Mouse (Mus musculus): ENCODE data around the gene Tm9sf1. TPM values are rescaled to one million over a fixed set of nuclear protein-coding genes. Genes with fewer than 3 reads are reported as not detected.

Tm9sf1 gene
- polyA plus RNA-seq, 1 experiment = 22.7 TPM

DNA sequence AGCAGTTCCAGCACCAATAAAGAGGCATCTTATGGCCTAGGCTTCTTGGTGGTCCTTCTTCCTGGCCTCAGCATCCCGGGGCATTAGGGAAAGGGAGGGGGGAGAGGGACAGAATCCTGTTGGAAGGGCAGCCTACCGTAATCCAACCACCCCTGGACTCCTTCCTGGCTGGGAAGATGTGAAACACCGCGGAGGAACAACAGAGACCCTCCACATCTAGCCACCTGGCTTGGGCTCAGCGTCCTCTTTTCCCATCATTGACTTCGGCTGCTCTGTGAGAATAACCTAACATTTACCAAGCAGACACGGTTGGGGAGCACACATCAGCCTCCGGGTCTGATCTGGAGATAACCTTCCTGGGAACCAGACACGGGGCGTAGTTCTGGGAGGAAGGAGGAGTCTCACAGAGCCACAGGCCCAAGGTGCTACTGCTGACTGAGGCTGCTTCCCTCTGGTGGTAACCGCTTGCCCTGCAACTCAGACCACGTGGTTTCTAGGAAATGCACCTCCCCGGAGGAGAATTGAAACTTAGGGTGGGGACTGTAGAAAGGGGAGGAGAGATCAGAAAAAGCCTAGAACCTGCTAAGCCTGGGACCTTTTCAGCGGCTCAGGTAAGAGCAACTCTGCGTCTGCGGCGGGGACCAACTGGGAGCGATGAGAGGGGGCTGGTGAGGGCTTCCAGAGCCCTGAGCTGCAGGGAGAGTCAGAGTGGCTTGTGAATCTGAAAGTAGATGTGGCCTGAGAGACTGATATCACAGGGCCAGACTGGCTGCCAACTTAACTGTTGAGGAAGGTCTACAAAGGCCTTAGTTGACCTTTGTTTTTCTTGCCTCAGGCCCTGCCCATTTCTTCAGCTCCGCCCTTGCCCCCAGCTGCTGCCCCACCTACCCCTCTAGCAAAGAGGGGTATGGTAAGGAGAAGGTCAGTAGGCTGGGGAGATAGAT lies 39.7 kb downstream of the Tm9sf1 start:
- Histone ChIP-seq H3K4me3 (ENCODE audit: low read depth, low read length) (peak overlapping the region; percentile 46), H3K27ac (ENCODE audit: insufficient read depth, low read length) (peak overlapping the region; percentile 88), H3K4me1 (ENCODE audit: control insufficient read depth, insufficient read depth, low read length) (peaks cover 4% of the 10 kb centered on the region), H3K36me3 (ENCODE audit: control insufficient read depth, insufficient read depth, low read length, poor library complexity, severe bottlenecking) (peaks cover 35% of the 10 kb centered on the region), H3K9me3 (replicated peaks; ENCODE audit: control insufficient read depth, insufficient read depth, low read length, poor library complexity, severe bottlenecking) (no peaks in the 10 kb centered on the region), H3K9ac (ENCODE audit: low read depth, poor library complexity, severe bottlenecking) (peak overlapping the region; percentile 24; the same call in 1 of the 2 replicates), H3K27me3 (ENCODE audit: control insufficient read depth, insufficient read depth, low read length, poor library complexity, severe bottlenecking) (no peaks in the 10 kb centered on the region)
- TF ChIP-seq POLR2A (IDR thresholded peaks at IDR 0.05; ENCODE audit: insufficient read depth, low read length) = peak; percentile 9
- peak; percentile 86 for TF ChIP-seq EP300 (IDR thresholded peaks at IDR 0.05; ENCODE audit: insufficient read depth, low read depth, low read length)
- peak; percentile 86 for TF ChIP-seq CTCF (IDR thresholded peaks at IDR 0.05; ENCODE audit: low read depth, low read length)

DNA sequence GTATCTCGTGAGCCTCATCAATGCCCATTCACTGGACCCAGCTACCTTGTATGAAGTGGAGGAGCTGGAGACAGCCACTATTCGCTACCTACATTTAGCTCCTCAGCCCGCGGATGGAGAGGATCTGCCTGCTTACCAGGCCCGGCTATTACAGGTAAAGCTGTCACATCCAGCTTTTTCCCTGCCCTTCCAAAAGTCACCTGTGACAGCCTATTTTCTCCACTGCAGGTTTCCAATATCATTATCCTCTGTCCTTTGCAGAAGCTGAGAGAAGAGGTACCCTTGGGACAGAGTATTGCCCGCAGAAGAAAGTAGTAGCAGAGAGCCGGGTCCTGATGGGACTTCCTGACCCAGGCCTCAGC lies 40.4 kb downstream of the Tm9sf1 start, which contains the start of gene Irf9:
Gene Irf9, plus strand, starts transcription at position 301 of the 362 bp plus-strand sequence.
- Histone ChIP-seq H3K27ac (ENCODE audit: insufficient read depth, low read length) (peak within 1 kb of the TSS; percentile 88), H3K4me3 (ENCODE audit: low read depth, low read length) (peak within 1 kb of the TSS; percentile 46), H3K4me1 (ENCODE audit: control insufficient read depth, insufficient read depth, low read length) (peaks cover 4% of the 10 kb centered on the region), H3K27me3 (ENCODE audit: control insufficient read depth, insufficient read depth, low read length, poor library complexity, severe bottlenecking) (no peaks in the 10 kb centered on the region), H3K36me3 (ENCODE audit: control insufficient read depth, insufficient read depth, low read length, poor library complexity, severe bottlenecking) (peaks cover 31% of the 10 kb centered on the region), H3K9ac (ENCODE audit: low read depth, poor library complexity, severe bottlenecking) (peak within 1 kb of the TSS; percentile 24; the same call in 1 of the 2 replicates), H3K9me3 (replicated peaks; ENCODE audit: control insufficient read depth, insufficient read depth, low read length, poor library complexity, severe bottlenecking) (no peaks in the 10 kb centered on the region)
- no peak for TF ChIP-seq CTCF (IDR thresholded peaks at IDR 0.05; ENCODE audit: low read depth, low read length)
- TF ChIP-seq EP300 (IDR thresholded peaks at IDR 0.05; ENCODE audit: insufficient read depth, low read depth, low read length) = no peak
- TF ChIP-seq POLR2A (IDR thresholded peaks at IDR 0.05; ENCODE audit: insufficient read depth, low read length) = no peak

DNA sequence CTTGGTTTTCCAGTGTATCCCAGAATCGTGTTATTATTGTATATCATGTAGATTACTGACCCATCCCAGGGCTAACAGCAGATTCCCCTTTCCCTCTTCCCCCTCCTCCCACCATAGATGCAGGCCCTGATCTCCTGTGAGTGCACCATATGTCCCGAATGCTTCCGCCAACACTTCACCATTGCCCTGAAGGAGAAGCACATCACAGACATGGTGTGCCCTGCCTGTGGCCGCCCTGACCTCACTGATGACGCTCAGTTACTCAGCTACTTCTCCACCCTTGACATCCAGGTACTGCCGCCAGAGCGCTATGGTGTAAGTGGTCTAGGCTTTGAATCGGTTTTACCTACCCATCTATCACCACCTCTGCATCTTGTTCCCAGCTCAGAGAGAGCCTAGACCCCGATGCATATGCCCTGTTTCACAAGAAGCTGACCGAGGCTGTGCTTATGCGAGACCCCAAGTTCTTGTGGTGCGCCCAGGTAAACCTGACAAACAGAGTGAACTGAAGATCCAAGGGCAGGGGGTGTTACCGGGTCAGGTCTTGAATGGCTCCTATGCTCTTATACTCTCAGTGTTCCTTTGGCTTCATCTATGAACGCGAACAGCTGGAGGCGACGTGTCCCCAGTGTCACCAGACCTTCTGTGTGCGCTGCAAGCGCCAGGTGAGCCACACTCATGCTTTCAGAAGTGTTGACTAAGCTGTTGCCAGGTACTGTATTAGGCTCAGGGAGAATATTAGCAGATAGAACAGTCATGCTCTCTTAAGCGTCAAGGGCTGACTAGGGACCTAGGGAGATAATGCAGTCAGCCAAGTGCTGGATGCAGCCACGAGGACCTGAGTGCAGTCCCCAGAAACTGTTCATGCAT lies 44.9 kb downstream of the Tm9sf1 start:
- Histone ChIP-seq H3K27me3 (ENCODE audit: control insufficient read depth, insufficient read depth, low read length, poor library complexity, severe bottlenecking) (no peaks in the 10 kb centered on the region), H3K27ac (ENCODE audit: insufficient read depth, low read length) (no peak overlapping the region), H3K9me3 (replicated peaks; ENCODE audit: control insufficient read depth, insufficient read depth, low read length, poor library complexity, severe bottlenecking) (no peaks in the 10 kb centered on the region), H3K9ac (ENCODE audit: low read depth, poor library complexity, severe bottlenecking) (no peak overlapping the region), H3K4me1 (ENCODE audit: control insufficient read depth, insufficient read depth, low read length) (no peaks in the 10 kb centered on the region), H3K4me3 (ENCODE audit: low read depth, low read length) (no peak overlapping the region), H3K36me3 (ENCODE audit: control insufficient read depth, insufficient read depth, low read length, poor library complexity, severe bottlenecking) (peaks cover 48% of the 10 kb centered on the region)
- TF ChIP-seq EP300 (IDR thresholded peaks at IDR 0.05; ENCODE audit: insufficient read depth, low read depth, low read length) (no peak), POLR2A (IDR thresholded peaks at IDR 0.05; ENCODE audit: insufficient read depth, low read length) (no peak), CTCF (IDR thresholded peaks at IDR 0.05; ENCODE audit: low read depth, low read length) (no peak)

DNA sequence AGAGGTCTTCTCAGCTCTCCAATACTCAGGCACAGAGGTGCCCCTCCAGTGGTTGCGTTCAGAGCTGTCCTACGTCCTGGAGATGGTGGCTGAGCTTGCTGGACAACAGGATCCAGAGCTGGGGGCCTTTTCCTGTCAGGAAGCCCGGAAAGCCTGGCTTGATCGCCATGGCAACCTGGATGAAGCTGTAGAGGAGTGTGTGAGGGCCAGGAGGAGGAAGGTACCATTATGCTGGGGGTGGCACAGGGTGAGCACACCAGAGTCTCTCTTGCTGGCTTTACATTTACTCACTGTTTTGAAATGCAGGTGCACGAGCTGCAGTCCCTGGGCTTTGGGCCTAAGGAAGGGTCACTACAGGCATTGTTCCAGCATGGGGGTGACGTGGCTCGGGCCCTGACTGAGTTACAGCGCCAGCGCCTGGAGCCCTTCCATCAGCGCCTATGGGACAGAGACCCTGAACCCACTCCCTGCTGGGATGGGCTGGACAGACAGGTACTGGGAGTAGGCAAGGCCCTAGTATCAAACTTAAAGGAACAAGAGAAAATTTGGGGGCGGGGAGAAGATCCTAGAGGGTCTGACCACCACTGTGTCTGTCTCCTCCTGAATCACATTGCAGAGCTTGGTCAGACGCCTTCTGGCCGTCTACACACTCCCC lies 47.4 kb downstream of the Tm9sf1 start:
- TF ChIP-seq EP300 (IDR thresholded peaks at IDR 0.05; ENCODE audit: insufficient read depth, low read depth, low read length) = no peak
- no peak for TF ChIP-seq CTCF (IDR thresholded peaks at IDR 0.05; ENCODE audit: low read depth, low read length)
- no peak for TF ChIP-seq POLR2A (IDR thresholded peaks at IDR 0.05; ENCODE audit: insufficient read depth, low read length)
- Histone ChIP-seq H3K27ac (ENCODE audit: insufficient read depth, low read length) (no peak overlapping the region), H3K27me3 (ENCODE audit: control insufficient read depth, insufficient read depth, low read length, poor library complexity, severe bottlenecking) (no peaks in the 10 kb centered on the region), H3K9me3 (replicated peaks; ENCODE audit: control insufficient read depth, insufficient read depth, low read length, poor library complexity, severe bottlenecking) (no peaks in the 10 kb centered on the region), H3K4me1 (ENCODE audit: control insufficient read depth, insufficient read depth, low read length) (no peaks in the 10 kb centered on the region), H3K36me3 (ENCODE audit: control insufficient read depth, insufficient read depth, low read length, poor library complexity, severe bottlenecking) (peaks cover 38% of the 10 kb centered on the region), H3K9ac (ENCODE audit: low read depth, poor library complexity, severe bottlenecking) (no peak overlapping the region), H3K4me3 (ENCODE audit: low read depth, low read length) (no peak overlapping the region)

DNA sequence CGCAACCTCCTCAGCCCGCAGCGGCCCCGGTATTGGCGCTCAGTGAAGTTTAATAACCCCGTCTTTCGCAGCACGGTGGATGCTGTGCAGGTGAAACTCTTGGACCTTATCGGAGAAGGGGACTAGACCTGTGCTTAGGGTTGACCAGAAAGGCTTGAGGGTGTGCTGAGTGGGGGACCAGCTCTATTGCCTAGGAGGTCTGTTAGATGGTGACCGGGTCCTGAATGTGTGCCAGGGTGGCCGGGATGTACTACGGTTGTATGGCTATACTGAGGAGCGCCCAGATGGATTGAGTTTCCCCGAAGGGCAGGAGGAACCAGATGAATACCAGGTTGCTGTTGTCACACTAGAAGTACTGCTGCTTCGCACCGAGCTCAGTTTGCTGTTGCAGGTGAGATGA lies 51.4 kb downstream of the Tm9sf1 start:
- Histone ChIP-seq H3K4me3 (ENCODE audit: low read depth, low read length) (peak overlapping the region; percentile 87), H3K9me3 (replicated peaks; ENCODE audit: control insufficient read depth, insufficient read depth, low read length, poor library complexity, severe bottlenecking) (no peaks in the 10 kb centered on the region), H3K36me3 (ENCODE audit: control insufficient read depth, insufficient read depth, low read length, poor library complexity, severe bottlenecking) (peaks cover 26% of the 10 kb centered on the region), H3K27me3 (ENCODE audit: control insufficient read depth, insufficient read depth, low read length, poor library complexity, severe bottlenecking) (no peaks in the 10 kb centered on the region), H3K4me1 (ENCODE audit: control insufficient read depth, insufficient read depth, low read length) (no peaks in the 10 kb centered on the region), H3K9ac (ENCODE audit: low read depth, poor library complexity, severe bottlenecking) (peak overlapping the region; percentile 89), H3K27ac (ENCODE audit: insufficient read depth, low read length) (no peak overlapping the region)
- TF ChIP-seq EP300 (IDR thresholded peaks at IDR 0.05; ENCODE audit: insufficient read depth, low read depth, low read length) (no peak), POLR2A (IDR thresholded peaks at IDR 0.05; ENCODE audit: insufficient read depth, low read length) (no peak), CTCF (IDR thresholded peaks at IDR 0.05; ENCODE audit: low read depth, low read length) (no peak)
